Mouse (Mus musculus) lung, embryonic 16.5 days (tissue): ENCODE data around the gene Aym1. TPM values are rescaled to one million over a fixed set of nuclear protein-coding genes. Genes with fewer than 3 reads are reported as not detected.
"Not testable (repeated sequence)": the region's sequence is repeated elsewhere in the genome, so short reads cannot be mapped to it uniquely, and the experiment has no call there.

Experiments used
- ATAC-seq: fragments of 200-750 bp; cut with Nextera tagmentation; 2 replicates; pipeline ENCODE4 v1.8.0; 2017; ENCODE audit warnings: low read depth, mild to moderate bottlenecking, moderate library complexity
- H3K27ac ChIP-seq: fragments of 300-500 bp; sonication (generic); 2 replicates; pipeline ENCODE4 v1.5.1; 2014; ENCODE audit warnings: mild to moderate bottlenecking, control low read depth, low read length
- H3K27me3 ChIP-seq: fragments of 300-500 bp; sonication (generic); 2 replicates; pipeline ENCODE4 v1.6.1; 2014; ENCODE audit warnings: low read depth, low read length, mixed read lengths; ENCODE audit not compliant: control insufficient read depth, insufficient read depth
- H3K36me3 ChIP-seq: fragments of 300-500 bp; sonication (generic); 2 replicates; pipeline ENCODE4 v1.6.1; 2014; ENCODE audit warnings: low read length; ENCODE audit not compliant: control insufficient read depth, insufficient read depth
- H3K4me1 ChIP-seq: fragments of 300-500 bp; sonication (generic); replicated peaks from 2 replicates; pipeline ENCODE4 v1.6.1; 2014; ENCODE audit warnings: low read length, mixed read lengths; ENCODE audit not compliant: control insufficient read depth, insufficient read depth
- H3K4me2 ChIP-seq: fragments of 300-500 bp; sonication (generic); 2 replicates; pipeline ENCODE4 v1.6.1; 2014; ENCODE audit warnings: low read depth, low read length, control low read depth
- H3K4me3 ChIP-seq: fragments of 300-500 bp; sonication (generic); 2 replicates; pipeline ENCODE4 v1.5.1; 2014; ENCODE audit warnings: mild to moderate bottlenecking, low read length, control low read depth
- H3K9ac ChIP-seq: fragments of 300-500 bp; sonication (generic); 2 replicates; pipeline ENCODE4 v1.6.1; 2014; ENCODE audit warnings: low read length, control low read depth
- H3K9me3 ChIP-seq: fragments of 300-500 bp; sonication (generic); 2 replicates; pipeline ENCODE4 v1.6.1; 2016; ENCODE audit warnings: low read length; ENCODE audit not compliant: control insufficient read depth
- WGBS: fragments of 180-500 bp; shearing (Covaris S2); extraction: QIAGEN DNeasy Blood & Tissue Kit; methylation state at CpG from one replicate; pipeline ENCODE4 v1.1.7; 2014; 5-methylcytosine and 5-hydroxymethylcytosine counted together
- polyA plus RNA-seq: library from polyadenylated mRNA; unstranded; fragments of >200 nt; fragmentation: Nextera tagmentation; extraction: Ambion mirVana; gene quantifications from 2 replicates; pipeline ENCODE4 v1.2.1, GENCODE M21; 2015

Aym1 gene
- polyA plus RNA-seq, 1 experiment from 2014 or later: not detected

GRCm38 (mm10) chr5:113332899-113333298 lies 24.2 kb upstream of the Aym1 start:
- ATAC-seq: no peak
- H3K9ac ChIP-seq: no peak overlapping the region
- 51% methylated on average over 4 of the region's 4 CpGs for WGBS
- H3K9me3 ChIP-seq: peaks cover 9% of the 10 kb centered on the region
- H3K4me2 ChIP-seq: no peak overlapping the region
- H3K36me3 ChIP-seq: no peaks in the 10 kb centered on the region
- peaks cover 49% of the 10 kb centered on the region for H3K27me3 ChIP-seq
- H3K4me1 ChIP-seq: peaks cover 3% of the 10 kb centered on the region; the same call in 1 of the 2 replicates
- no peak overlapping the region for H3K27ac ChIP-seq
- H3K4me3 ChIP-seq: no peak overlapping the region

DNA sequence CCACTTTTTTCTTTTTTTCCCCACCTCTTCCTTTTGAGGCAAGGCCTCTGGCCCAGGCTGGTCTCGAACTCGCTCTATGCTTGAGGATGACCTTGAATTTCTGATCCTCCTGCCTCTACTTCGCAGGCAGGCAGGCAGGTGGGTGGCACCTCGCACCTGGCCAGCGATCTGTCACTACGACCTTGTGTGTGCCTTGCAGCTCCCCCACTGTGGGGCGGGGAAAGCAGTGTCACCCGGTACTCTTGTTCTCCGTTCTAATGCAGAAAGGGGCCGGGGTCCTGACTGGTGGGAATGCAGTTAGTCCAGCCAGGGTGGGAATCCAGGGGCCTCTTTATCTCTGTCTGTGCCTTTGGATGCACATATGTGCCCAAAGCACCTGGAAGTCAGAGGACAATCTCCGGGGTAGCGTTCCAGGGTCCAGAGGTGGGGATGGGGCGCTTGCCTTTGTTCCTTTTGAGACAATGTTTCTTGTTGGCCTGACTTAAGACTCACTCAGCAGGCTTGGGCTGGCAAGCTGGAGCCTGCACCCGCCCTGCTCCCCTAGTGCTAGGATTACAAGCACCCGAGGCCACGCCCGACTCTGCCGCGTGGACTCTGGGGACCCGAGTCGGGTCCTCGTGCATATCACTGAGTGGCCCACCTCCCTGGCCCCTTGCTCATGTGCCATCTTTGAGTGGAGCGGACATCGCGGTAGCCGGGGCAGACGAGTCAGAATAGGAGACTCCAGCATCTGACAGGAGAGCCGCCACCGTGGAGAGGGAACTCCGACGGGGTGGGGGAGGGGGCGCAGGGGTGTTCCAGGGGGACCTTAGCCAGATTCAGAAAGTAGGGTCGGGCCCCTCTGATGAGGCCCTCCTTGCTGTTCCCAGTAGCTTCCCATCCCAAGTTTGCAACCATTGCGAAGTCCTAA lies 22.2 kb upstream of the Aym1 start:
- Histone ChIP-seq H3K4me1 (peaks cover 3% of the 10 kb centered on the region; the same call in 1 of the 2 replicates), H3K4me3 (peak overlapping the region; percentile 14; the same call in 1 of the 2 replicates), H3K36me3 (no peaks in the 10 kb centered on the region), H3K27ac (no peak overlapping the region), H3K9ac (no peak overlapping the region), H3K27me3 (peaks cover 49% of the 10 kb centered on the region), H3K4me2 (peak overlapping the region; percentile 39), H3K9me3 (peaks cover 3% of the 10 kb centered on the region)
- WGBS: 6% methylated on average over 34 of the region's 34 CpGs
- no peak for ATAC-seq

DNA sequence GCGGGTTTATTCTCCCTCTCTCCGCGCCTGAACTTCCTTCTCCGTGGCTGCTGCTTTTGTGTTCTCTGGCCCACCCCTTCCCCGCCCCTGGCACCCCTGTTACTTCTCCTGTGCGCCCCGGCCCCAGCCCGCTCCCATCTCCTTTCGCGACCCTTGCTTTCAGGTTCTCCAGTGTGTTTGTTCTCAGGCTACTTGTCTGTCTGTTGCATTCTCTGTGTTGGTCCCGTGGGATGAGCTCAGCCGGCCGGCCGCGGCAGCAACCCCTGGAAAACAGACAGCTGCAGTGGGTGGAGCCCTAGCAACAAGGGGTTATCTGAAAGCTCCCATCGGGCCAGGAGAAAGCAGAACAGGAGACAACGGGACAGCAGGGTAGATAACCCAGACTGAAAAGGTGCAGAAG lies 21.4 kb upstream of the Aym1 start:
- H3K27me3 ChIP-seq: peaks cover 47% of the 10 kb centered on the region
- H3K27ac ChIP-seq: no peak overlapping the region
- under 1% methylated on average over 17 of the region's 17 CpGs for WGBS
- H3K9me3 ChIP-seq: peaks cover 3% of the 10 kb centered on the region
- H3K4me3 ChIP-seq: peak overlapping the region; percentile 14; the same call in 1 of the 2 replicates
- H3K4me1 ChIP-seq: peaks cover 3% of the 10 kb centered on the region; the same call in 1 of the 2 replicates
- no peaks in the 10 kb centered on the region for H3K36me3 ChIP-seq
- peak overlapping the region; percentile 39 for H3K4me2 ChIP-seq
- no peak for ATAC-seq
- H3K9ac ChIP-seq: no peak overlapping the region

- H3K36me3 ChIP-seq: no peaks in the 10 kb centered on the region
- no peak overlapping the region for H3K4me2 ChIP-seq
- peaks cover 47% of the 10 kb centered on the region for H3K27me3 ChIP-seq
- H3K4me3 ChIP-seq: no peak overlapping the region
- no peak overlapping the region for H3K27ac ChIP-seq
- H3K4me1 ChIP-seq: peaks cover 3% of the 10 kb centered on the region; the same call in 1 of the 2 replicates
- no peak for ATAC-seq
- H3K9ac ChIP-seq: no peak overlapping the region
- peaks cover 3% of the 10 kb centered on the region for H3K9me3 ChIP-seq
- 31% methylated on average over 9 of the region's 9 CpGs for WGBS
Observed at GRCm38 (mm10) chr5:113336281-113336680, 20.8 kb upstream of the Aym1 start.

DNA sequence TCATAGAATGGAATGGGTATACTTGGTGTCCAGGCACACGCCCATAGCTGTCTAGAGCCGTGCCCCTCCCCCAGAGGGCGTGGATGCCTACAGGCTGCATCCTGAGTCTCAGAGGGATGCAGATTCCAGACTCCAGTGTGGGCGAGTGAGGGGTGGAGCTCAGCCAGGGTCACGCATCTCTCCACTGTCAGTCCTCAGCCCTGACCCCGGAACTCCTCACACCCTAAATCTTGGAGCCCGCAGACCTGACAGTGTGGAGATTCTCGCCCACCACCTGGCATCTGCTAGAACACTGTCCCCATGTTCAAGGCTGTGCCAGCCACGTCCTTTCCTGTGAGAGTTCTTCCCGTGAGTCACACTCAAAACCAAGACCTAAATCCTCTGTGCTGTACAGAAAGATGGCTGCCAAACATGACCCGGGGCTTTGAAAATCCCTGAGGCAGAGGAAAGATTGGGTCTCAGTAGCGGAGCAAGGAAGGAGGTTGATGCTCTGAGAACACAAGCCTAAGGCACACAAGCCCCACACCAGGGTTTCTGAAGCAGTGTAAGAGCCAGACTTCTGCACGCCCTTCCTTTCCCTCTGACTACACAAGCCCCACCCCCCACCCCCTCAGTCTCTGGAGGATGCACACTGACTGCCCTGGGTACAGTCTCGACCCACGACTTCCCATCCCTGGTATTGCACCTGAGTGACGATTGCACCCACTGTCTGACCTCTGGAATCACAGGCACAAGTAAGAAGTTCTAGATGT lies 12.3 kb upstream of the Aym1 start:
- H3K4me1 ChIP-seq: no peaks in the 10 kb centered on the region; the same call in none of the 2 replicates
- no peak overlapping the region for H3K9ac ChIP-seq
- H3K4me3 ChIP-seq: no peak overlapping the region
- ATAC-seq: no peak
- no peak overlapping the region for H3K4me2 ChIP-seq
- H3K27me3 ChIP-seq: peaks cover 38% of the 10 kb centered on the region
- H3K9me3 ChIP-seq: no peaks in the 10 kb centered on the region
- H3K27ac ChIP-seq: no peak overlapping the region
- 29% methylated on average over 16 of the region's 16 CpGs for WGBS
- H3K36me3 ChIP-seq: no peaks in the 10 kb centered on the region

GRCm38 (mm10) chr5:113345781-113346180 lies 11.3 kb upstream of the Aym1 start:
- Histone ChIP-seq H3K27ac (no peak overlapping the region), H3K4me2 (no peak overlapping the region), H3K4me1 (no peaks in the 10 kb centered on the region; the same call in none of the 2 replicates), H3K27me3 (peaks cover 38% of the 10 kb centered on the region), H3K9me3 (no peaks in the 10 kb centered on the region), H3K36me3 (no peaks in the 10 kb centered on the region), H3K4me3 (no peak overlapping the region), H3K9ac (no peak overlapping the region)
- 17% methylated on average over 11 of the region's 11 CpGs for WGBS
- ATAC-seq: no peak

DNA sequence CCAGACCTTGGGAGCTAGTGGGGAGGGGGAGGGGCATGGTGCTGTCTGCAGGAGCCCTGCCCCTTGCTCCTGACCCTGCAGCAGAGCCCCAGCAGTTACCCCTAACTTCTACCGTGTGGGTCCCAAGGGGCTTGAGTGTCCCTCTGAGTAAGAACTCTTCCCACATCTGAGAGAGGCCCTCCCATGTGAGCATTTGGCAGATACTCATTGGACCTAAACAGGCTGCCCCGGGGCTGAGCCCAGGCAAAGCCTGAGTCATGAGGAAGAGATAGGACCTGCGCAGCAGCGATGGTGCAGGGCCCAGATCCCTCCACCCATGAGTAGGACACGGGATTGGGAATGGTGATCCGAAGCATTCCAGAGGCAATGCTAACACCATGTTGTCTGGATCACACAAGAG lies 10.4 kb upstream of the Aym1 start:
- not testable (repeated sequence) for H3K9me3 ChIP-seq, H3K4me1 ChIP-seq, H3K27ac ChIP-seq, ATAC-seq, H3K36me3 ChIP-seq, H3K4me3 ChIP-seq, H3K4me2 ChIP-seq, H3K9ac ChIP-seq
- peaks cover 38% of the 10 kb centered on the region for H3K27me3 ChIP-seq
- 42% methylated on average over 6 of the region's 6 CpGs for WGBS

GRCm38 (mm10) chr5:113347593-113347992 lies 9.5 kb upstream of the Aym1 start:
- no peak overlapping the region for H3K4me2 ChIP-seq
- no peak overlapping the region for H3K4me3 ChIP-seq
- no peak overlapping the region for H3K9ac ChIP-seq
- no peaks in the 10 kb centered on the region; the same call in none of the 2 replicates for H3K4me1 ChIP-seq
- H3K27me3 ChIP-seq: peaks cover 38% of the 10 kb centered on the region
- H3K36me3 ChIP-seq: no peaks in the 10 kb centered on the region
- H3K27ac ChIP-seq: no peak overlapping the region
- ATAC-seq: no peak
- H3K9me3 ChIP-seq: no peaks in the 10 kb centered on the region
- WGBS: 36% methylated on average over 12 of the region's 12 CpGs

DNA sequence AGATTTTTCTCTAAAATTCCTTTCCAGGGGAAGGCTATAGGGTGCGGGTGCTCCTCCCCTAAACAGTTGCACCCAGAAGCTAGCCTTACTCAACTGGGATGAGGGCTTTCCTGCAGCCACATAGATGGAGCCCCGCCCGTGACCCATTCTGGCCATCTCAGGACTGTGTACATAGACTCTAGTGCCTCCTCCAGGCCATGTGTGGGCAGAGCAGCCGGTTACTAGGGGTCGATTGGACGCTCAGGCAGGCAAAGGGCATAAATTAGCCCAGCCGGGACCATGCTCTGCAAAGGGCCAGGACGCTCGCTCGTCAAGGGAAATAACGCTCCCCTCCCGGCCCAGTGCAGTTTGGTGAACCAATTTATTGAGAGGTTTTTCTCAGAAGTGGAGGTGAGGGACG lies 8.5 kb upstream of the Aym1 start:
- no peak overlapping the region for H3K9ac ChIP-seq
- H3K4me3 ChIP-seq: no peak overlapping the region
- 18% methylated on average over 13 of the region's 13 CpGs for WGBS
- peaks cover 38% of the 10 kb centered on the region for H3K27me3 ChIP-seq
- H3K4me1 ChIP-seq: peaks cover 4% of the 10 kb centered on the region
- H3K4me2 ChIP-seq: no peak overlapping the region
- H3K27ac ChIP-seq: no peak overlapping the region
- H3K36me3 ChIP-seq: no peaks in the 10 kb centered on the region
- no peaks in the 10 kb centered on the region for H3K9me3 ChIP-seq
- ATAC-seq: no peak
